Mouse (Mus musculus) layer of hippocampus, adult 6 months (tissue): Measurements from ENCODE around the gene Iqce. TPM values are rescaled to one million over a fixed set of nuclear protein-coding genes. Genes with fewer than 3 reads are reported as not detected.

ENCODE experiments used
- long read RNA-seq, 2 experiments: library from polyadenylated mRNA; unstranded; transcript quantifications; one replicate each; pipeline ENCODE4 v2.0.0; 2019 to 2020
- polyA plus RNA-seq: library from polyadenylated mRNA; unstranded; fragments of <200 nt; fragmentation: Nextera tagmentation; gene quantifications from 2 replicates; pipeline ENCODE4 v1.2.3, GENCODE M21; 2021

Gene Iqce
- polyA plus RNA-seq, result 4.7 and 5.0 TPM in 2 replicates
- long read RNA-seq, experiment 1, full-length matches to known transcripts, result 2 of 6 reads
- long read RNA-seq, experiment 1, partial matches to known transcripts, result 0 of 6 reads
- long read RNA-seq, experiment 1, other reads (novel, unspliced or antisense), result 4 of 6 reads
- long read RNA-seq, experiment 2, partial matches to known transcripts, result 11 of 26 reads
- long read RNA-seq, experiment 2, other reads (novel, unspliced or antisense), result 12 of 26 reads

DNA sequence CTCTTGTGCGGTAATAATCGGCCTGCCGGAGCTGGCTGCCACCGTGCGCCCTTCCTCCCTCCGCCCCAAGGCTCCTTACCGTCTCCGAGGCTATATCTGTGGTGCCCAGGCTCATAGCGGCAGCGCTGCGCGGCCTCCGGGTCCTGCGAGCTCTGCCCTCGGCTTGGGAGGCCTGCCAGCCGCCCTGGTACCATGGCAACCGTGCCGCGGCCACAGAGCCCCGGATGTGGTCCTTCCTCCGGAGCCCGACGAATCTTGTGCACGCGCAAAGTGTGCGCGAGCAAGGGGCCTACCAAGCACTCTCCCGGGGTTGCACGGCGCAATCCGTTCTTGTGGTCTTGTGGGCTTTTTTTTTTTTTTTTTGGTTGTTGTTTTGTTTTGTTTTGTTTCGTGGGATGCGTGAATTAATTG lies at the start of gene Iqce:
Gene Iqce (minus strand): TSS at position 276 of the 411 bp plus-strand sequence.

DNA sequence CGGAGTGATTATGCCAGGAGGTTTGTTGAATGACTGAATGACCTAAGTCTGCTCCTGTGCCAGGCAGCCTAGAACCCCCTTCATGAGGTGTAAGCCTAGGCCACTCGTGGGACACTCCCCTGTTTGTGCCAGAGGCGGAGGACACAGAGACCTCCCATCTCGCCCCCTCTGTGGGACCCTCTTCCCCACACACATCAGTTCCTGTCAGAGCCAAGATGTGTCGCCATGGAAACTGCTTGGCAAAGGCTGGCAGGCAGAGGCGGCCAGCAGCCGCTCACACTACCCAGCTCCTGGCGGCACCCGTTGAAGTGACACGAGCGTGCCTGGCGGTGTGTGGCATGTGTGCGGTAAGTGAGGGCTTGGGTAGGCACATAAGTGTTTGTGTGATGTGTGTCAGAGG lies 21.6 kb upstream of the Iqce start, which contains the start of gene Amz1:
Gene Amz1 (plus strand): TSS at position 306 of the 400 bp plus-strand sequence.

DNA sequence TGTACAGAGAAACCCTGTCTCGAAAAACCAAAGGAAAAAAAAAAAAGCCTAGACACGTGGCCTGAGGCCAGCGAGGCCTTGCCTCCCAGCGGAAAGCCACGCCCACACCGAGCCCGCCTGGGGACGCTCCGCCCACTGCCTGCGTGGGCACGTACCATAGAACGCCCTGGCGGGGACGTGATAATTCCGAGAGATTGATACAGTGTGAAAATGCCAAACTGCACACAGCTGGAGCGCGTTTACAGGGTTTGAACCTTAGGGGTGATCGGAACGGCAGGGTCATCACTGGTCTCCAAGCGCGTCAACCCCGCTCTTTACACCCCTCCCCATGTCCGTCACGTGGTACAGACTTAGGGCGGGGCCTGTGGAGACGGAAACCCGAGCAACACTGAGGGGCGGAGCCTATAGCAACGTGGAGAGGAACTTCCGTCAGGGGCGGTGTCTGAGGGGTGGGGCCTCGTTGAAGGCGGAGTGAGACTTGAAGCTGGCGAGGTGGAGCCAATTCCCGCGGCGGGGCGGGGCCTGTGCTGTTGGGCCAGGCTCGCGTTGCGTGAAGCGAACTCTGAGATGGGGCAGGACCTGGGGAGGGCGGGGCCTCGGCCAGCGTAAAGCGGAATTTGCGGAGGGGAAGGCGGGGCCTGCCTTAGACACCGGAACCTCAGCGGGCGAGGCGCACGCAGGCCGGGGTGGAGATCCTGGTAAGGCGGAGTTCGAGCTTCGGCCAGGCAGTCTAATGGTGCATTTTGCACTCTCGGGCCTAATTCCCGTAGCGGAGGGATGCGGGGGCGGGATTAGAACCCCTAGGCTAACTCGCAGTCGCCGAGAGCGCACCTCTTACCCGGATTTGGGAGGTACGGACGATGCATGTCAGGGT lies 2.4 kb upstream of the Iqce start, which contains the start of gene Brat1:
Gene Brat1 (plus strand): TSS at position 634 of the 874 bp plus-strand sequence.

DNA sequence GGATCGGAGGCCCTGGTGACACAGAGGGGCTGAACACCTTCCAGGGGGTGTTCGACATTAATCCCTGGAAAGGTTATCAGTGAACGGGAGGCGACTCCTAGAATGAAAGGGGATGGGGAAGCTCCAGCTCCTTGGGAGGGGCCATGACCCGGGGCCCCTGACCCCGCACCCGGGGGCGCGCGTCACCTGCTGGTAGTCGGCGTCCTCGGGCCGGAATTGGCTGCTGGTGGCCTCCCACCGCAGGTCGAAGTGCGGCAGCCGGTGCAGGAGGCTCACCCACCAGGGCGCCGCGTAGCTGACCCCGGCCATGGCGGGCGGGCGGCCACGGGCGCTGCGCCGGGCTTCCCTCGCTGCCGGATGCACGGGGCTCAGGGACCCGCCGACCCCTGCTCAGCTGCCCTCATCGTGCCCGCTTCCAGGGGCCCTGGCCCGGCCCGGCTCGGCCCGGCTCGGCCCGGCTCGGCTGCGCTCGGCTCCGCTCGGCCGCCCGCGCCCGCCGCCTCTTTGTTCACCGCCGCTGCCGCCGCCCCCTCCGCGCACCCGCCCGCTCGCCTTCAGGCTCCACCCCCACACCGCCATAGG lies 53.6 kb downstream of the Iqce start, which contains the start of gene Ttyh3:
Gene Ttyh3 (minus strand): TSS at position 513 of the 582 bp plus-strand sequence.

Other genes with a start within 250 kb of the Iqce start
- gene Chst12, start 196.8 kb downstream of the Iqce start, polyA plus RNA-seq, result 29.4 and 30.7 TPM in 2 replicates
- gene Grifin, start 137.3 kb downstream of the Iqce start, polyA plus RNA-seq, result 0.72 and 1.0 TPM in 2 replicates
- gene Lfng, start 95.1 kb downstream of the Iqce start, polyA plus RNA-seq, result 3.3 and 5.0 TPM in 2 replicates
- 22.4 and 28.7 TPM in 2 replicates for gene Ttyh3, start 53.3 kb downstream of the Iqce start, polyA plus RNA-seq
- 8.0 and 10.7 TPM in 2 replicates for gene Brat1, start 2.6 kb upstream of the Iqce start, polyA plus RNA-seq
- 5.0 and 6.1 TPM in 2 replicates for gene Amz1, start 21.7 kb upstream of the Iqce start, polyA plus RNA-seq
- 14.0 and 14.3 TPM in 2 replicates for gene Gna12, start 128.1 kb upstream of the Iqce start, polyA plus RNA-seq